Mouse (Mus musculus) small intestine, adult 2 months (tissue): Measurements from ENCODE around the gene Mrtfa.

Experiments
- CTCF ChIP-seq: fragments of 200-500 bp; IDR thresholded peaks from 2 replicates; pipeline ENCODE4 v1.5.1; 2012; ENCODE audit warnings: low read depth, mild to moderate bottlenecking, control low read depth, inconsistent platforms, low read length, moderate library complexity, mixed read lengths; ENCODE audit not compliant: insufficient replicate concordance, insufficient read length; ENCODE audit errors: extremely low read depth
- POLR2A ChIP-seq: fragments of 200-500 bp; IDR thresholded peaks from 2 replicates; pipeline ENCODE4 v1.6.1; 2012; ENCODE audit warnings: low read depth, mild to moderate bottlenecking, control low read depth, inconsistent platforms, low read length, moderate library complexity

DNA sequence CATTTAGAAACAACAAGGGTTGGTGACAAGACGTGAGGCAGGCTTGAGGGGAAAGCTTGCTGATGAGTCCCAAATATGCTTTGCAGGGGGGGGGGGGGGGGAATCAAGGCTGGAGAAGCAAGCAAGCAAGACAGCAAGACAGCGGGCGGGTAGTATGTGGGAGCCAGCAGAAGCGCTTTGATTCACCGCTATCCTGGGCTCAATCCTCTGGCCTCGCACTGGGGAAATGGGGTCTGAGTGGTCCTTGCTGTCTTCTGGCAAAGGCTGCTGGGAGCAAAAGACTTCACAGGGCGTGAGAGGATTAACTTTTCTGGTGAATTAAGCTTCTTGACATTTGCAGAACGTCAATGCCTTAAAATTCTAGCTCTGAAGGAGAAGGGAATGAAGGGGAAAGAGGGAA is 45.5 kb upstream of the Mrtfa start:
- TF ChIP-seq CTCF (no peak), POLR2A (no peak)
